Mouse (Mus musculus) olfactory bulb, adult 2 months (tissue): ENCODE data around the gene Slc12a7.

Experiments used
- CTCF ChIP-seq: fragments of 200-500 bp; IDR thresholded peaks from 2 replicates; pipeline ENCODE4 v1.5.1; 2012; ENCODE audit warnings: low read depth, mild to moderate bottlenecking, low read length, moderate library complexity; ENCODE audit not compliant: insufficient read depth
- POLR2A ChIP-seq: fragments of 200-500 bp; IDR thresholded peaks from 2 replicates; pipeline ENCODE4 v1.6.1; 2012; ENCODE audit warnings: mild to moderate bottlenecking, low read depth, low read length, moderate library complexity; ENCODE audit not compliant: insufficient read depth

DNA sequence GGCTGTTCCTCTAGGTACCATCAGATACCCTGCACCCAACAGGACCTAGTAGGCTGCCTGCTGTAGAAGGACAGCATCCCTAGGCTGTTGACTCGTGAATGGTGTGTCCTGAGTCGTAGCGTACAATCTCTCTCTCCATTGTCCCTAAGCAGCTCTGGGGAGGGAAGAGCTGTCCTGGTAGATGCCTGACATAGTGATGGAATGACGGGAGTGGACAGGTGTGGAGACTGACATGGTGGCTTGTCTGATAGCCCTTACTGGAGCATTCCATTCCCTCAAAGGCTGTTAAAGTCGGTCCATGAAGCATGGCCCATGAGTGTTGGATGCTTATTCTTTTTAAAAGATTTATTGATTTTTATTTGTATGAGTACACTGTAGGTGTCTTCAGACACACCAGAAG is 72.0 kb downstream of the Slc12a7 start:
- no peak for TF ChIP-seq CTCF
- no peak for TF ChIP-seq POLR2A
